Mouse (Mus musculus) hindbrain, embryonic 16.5 days (tissue): ENCODE data around the gene Prkag1. TPM values are rescaled to one million over a fixed set of nuclear protein-coding genes. Genes with fewer than 3 reads are reported as not detected.
A peak's percentile ranks its signal among the peaks of the same experiment; 100 is the strongest.

ENCODE experiments used
- ATAC-seq: fragments of 200-750 bp; cut with Nextera tagmentation; 2 replicates; pipeline ENCODE4 v1.8.0; 2017; ENCODE audit warnings: moderate TSS enrichment, moderate library complexity
- H3K27ac ChIP-seq: fragments of 300-500 bp; sonication (generic); 2 replicates; pipeline ENCODE4 v1.5.1; 2014; ENCODE audit warnings: low read depth, mild to moderate bottlenecking, control low read depth, low read length, moderate library complexity
- H3K27me3 ChIP-seq: fragments of 300-500 bp; sonication (generic); replicated peaks from 2 replicates; pipeline ENCODE4 v1.6.1; 2014; ENCODE audit warnings: low read length; ENCODE audit not compliant: control insufficient read depth, insufficient read depth
- H3K36me3 ChIP-seq: fragments of 300-500 bp; sonication (generic); 2 replicates; pipeline ENCODE4 v1.6.1; 2014; ENCODE audit warnings: mild to moderate bottlenecking, low read length, moderate library complexity, mixed read lengths; ENCODE audit not compliant: control insufficient read depth, insufficient read depth
- H3K4me1 ChIP-seq: fragments of 300-500 bp; sonication (generic); 2 replicates; pipeline ENCODE4 v1.6.1; 2014; ENCODE audit warnings: low read depth, low read length; ENCODE audit not compliant: control insufficient read depth, insufficient read depth
- H3K4me2 ChIP-seq: fragments of 300-500 bp; sonication (generic); 2 replicates; pipeline ENCODE4 v1.6.1; 2014; ENCODE audit warnings: mild to moderate bottlenecking, low read length, control low read depth, moderate library complexity
- H3K4me3 ChIP-seq: fragments of 300-500 bp; sonication (generic); 2 replicates; pipeline ENCODE4 v1.5.1; 2014; ENCODE audit warnings: mild to moderate bottlenecking, low read length, control low read depth, moderate library complexity
- H3K9ac ChIP-seq: fragments of 300-500 bp; sonication (generic); 2 replicates; pipeline ENCODE4 v1.6.1; 2014; ENCODE audit warnings: low read depth, mild to moderate bottlenecking, control low read depth, low read length, moderate library complexity
- H3K9me3 ChIP-seq: fragments of 300-500 bp; sonication (generic); 2 replicates; pipeline ENCODE4 v1.6.1; 2014; ENCODE audit warnings: mild to moderate bottlenecking, low read length, moderate library complexity; ENCODE audit not compliant: control insufficient read depth
- WGBS: fragments of 180-500 bp; shearing (Covaris S2); extraction: QIAGEN DNeasy Blood & Tissue Kit; methylation state at CpG from one replicate; pipeline ENCODE4 v1.1.7; 2014; 5-methylcytosine and 5-hydroxymethylcytosine counted together
- polyA plus RNA-seq: library from polyadenylated mRNA; unstranded; fragments of >200 nt; fragmentation: Nextera tagmentation; extraction: Ambion mirVana; gene quantifications from 2 replicates; pipeline ENCODE4 v1.2.1, GENCODE M21; 2015

Prkag1 gene
- polyA plus RNA-seq, 1 experiment from 2014 or later = 72.5 TPM

GRCm38 (mm10) chr15:98802926-98803325, 28.4 kb downstream of the Prkag1 start:
- Histone ChIP-seq H3K9ac (no peak overlapping the region), H3K4me1 (peaks cover 30% of the 10 kb centered on the region), H3K27me3 (peaks cover 71% of the 10 kb centered on the region), H3K36me3 (no peaks in the 10 kb centered on the region), H3K9me3 (no peaks in the 10 kb centered on the region), H3K4me3 (no peak overlapping the region), H3K27ac (no peak overlapping the region), H3K4me2 (no peak overlapping the region)
- 7% methylated on average over 8 of the region's 8 CpGs for WGBS
- no peak for ATAC-seq

GRCm38 (mm10) chr15:98799396-98799795, 31.9 kb downstream of the Prkag1 start:
- H3K9ac ChIP-seq = no peak overlapping the region
- no peak for ATAC-seq
- H3K36me3 ChIP-seq = no peaks in the 10 kb centered on the region
- H3K27me3 ChIP-seq = peaks cover 79% of the 10 kb centered on the region
- no peak overlapping the region for H3K4me3 ChIP-seq
- H3K9me3 ChIP-seq = no peaks in the 10 kb centered on the region
- no peak overlapping the region for H3K4me2 ChIP-seq
- peaks cover 8% of the 10 kb centered on the region for H3K4me1 ChIP-seq
- H3K27ac ChIP-seq = no peak overlapping the region
- 10% methylated on average over 12 of the region's 12 CpGs for WGBS

GRCm38 (mm10) chr15:98798903-98799302, 32.4 kb downstream of the Prkag1 start:
- Histone ChIP-seq H3K9ac (no peak overlapping the region), H3K9me3 (no peaks in the 10 kb centered on the region), H3K36me3 (no peaks in the 10 kb centered on the region), H3K4me2 (no peak overlapping the region), H3K27me3 (peaks cover 76% of the 10 kb centered on the region), H3K27ac (no peak overlapping the region), H3K4me3 (no peak overlapping the region), H3K4me1 (peaks cover 6% of the 10 kb centered on the region)
- no peak for ATAC-seq
- 43% methylated on average over 3 of the region's 3 CpGs for WGBS

GRCm38 (mm10) chr15:98797835-98798492, 33.4 kb downstream of the Prkag1 start:
- WGBS = 1% methylated on average over 26 of the region's 28 CpGs
- Histone ChIP-seq H3K36me3 (no peaks in the 10 kb centered on the region), H3K9ac (peak overlapping the region; percentile 33; the same call in 1 of the 2 replicates), H3K9me3 (no peaks in the 10 kb centered on the region), H3K27me3 (peaks cover 73% of the 10 kb centered on the region), H3K27ac (no peak overlapping the region), H3K4me1 (peaks cover 9% of the 10 kb centered on the region), H3K4me2 (peak overlapping the region; percentile 11; the same call in 1 of the 2 replicates), H3K4me3 (no peak overlapping the region)
- peak; percentile 90 for ATAC-seq

GRCm38 (mm10) chr15:98796803-98797595, 34.3 kb downstream of the Prkag1 start:
- Histone ChIP-seq H3K27ac (no peak overlapping the region), H3K9ac (no peak overlapping the region; the same call in 1 of the 2 replicates), H3K9me3 (no peaks in the 10 kb centered on the region), H3K4me1 (peaks cover 16% of the 10 kb centered on the region), H3K36me3 (no peaks in the 10 kb centered on the region), H3K4me2 (peak overlapping the region; percentile 27; the same call in 1 of the 2 replicates), H3K27me3 (peaks cover 73% of the 10 kb centered on the region), H3K4me3 (no peak overlapping the region)
- WGBS = 1% methylated on average over 13 of the region's 13 CpGs
- no peak for ATAC-seq

- ATAC-seq = no peak
- WGBS = 6% methylated on average over 13 of the region's 13 CpGs
- Histone ChIP-seq H3K27me3 (peaks cover 82% of the 10 kb centered on the region), H3K36me3 (no peaks in the 10 kb centered on the region), H3K4me3 (peak overlapping the region; percentile 44), H3K4me2 (peak overlapping the region; percentile 70), H3K9ac (peak overlapping the region; percentile 50; the same call in 1 of the 2 replicates), H3K4me1 (peaks cover 22% of the 10 kb centered on the region), H3K27ac (no peak overlapping the region), H3K9me3 (no peaks in the 10 kb centered on the region)
Measured at GRCm38 (mm10) chr15:98793141-98793698, 38.1 kb downstream of the Prkag1 start.

- H3K27me3 ChIP-seq = peaks cover 83% of the 10 kb centered on the region
- H3K36me3 ChIP-seq = no peaks in the 10 kb centered on the region
- peak overlapping the region; percentile 44 for H3K4me3 ChIP-seq
- H3K4me2 ChIP-seq = peak overlapping the region; percentile 70
- peak; percentile 73; the same call in 1 of the 2 replicates for ATAC-seq
- H3K9me3 ChIP-seq = no peaks in the 10 kb centered on the region
- no peak overlapping the region for H3K27ac ChIP-seq
- H3K4me1 ChIP-seq = peaks cover 18% of the 10 kb centered on the region
- H3K9ac ChIP-seq = peak overlapping the region; percentile 50
- 1% methylated on average over 72 of the region's 75 CpGs for WGBS
Measured at GRCm38 (mm10) chr15:98792233-98793020, 38.9 kb downstream of the Prkag1 start.

- ATAC-seq = no peak
- H3K4me2 ChIP-seq = peak overlapping the region; percentile 70
- no peak overlapping the region; the same call in 1 of the 2 replicates for H3K4me3 ChIP-seq
Measured at GRCm38 (mm10) chr15:98791771-98792170, 39.5 kb downstream of the Prkag1 start.

More at GRCm38 (mm10) chr15:98791771-98792170, 39.5 kb downstream of the Prkag1 start:
- Histone ChIP-seq H3K4me1 (peaks cover 16% of the 10 kb centered on the region), H3K9me3 (no peaks in the 10 kb centered on the region), H3K27me3 (peaks cover 83% of the 10 kb centered on the region), H3K36me3 (no peaks in the 10 kb centered on the region), H3K9ac (no peak overlapping the region; the same call in 1 of the 2 replicates), H3K27ac (no peak overlapping the region)
- under 1% methylated on average over 23 of the region's 23 CpGs for WGBS
